Mouse (Mus musculus): ENCODE measurements around the gene Lgals2. TPM values are rescaled to one million over a fixed set of nuclear protein-coding genes. Genes with fewer than 3 reads are reported as not detected.

The Lgals2 gene
- polyA plus RNA-seq, 1 experiment from 2014 or later = 1.0 TPM

DNA sequence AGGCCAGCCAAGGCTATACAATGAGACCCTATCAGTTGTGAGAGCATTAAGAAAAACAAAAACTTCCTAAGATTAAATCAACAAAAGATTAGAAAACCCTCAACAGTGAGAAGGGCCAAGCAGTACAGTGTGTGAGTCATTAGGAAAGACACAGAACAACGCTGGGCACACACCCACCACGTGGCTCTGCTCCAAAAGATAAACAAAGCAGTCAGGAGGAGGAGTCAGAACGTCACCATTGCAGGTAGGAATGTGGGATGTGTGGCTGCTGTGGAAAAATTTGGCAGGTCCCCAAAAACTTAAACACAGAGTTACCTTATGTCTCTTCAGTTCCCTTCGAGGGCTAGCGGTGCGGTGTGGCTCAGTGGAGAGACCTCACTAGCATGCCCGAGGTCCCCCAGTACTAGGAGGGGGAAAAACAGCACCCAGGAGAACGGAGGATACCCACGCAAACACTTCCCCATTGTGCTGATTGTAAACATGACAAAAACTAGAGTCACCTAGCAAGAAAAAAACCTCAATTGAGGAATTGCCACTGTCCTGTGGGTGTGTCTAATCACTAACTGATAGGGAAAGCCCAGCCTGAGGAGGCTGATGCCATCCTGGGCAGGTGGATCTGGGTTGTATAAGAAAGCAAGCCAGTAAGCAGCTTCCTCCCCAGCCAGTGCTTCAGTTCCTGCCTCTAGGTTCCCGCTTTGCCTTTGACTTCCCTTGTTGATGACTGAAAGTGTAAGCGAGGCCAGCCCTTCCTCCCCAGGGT is 39.8 kb downstream of the Lgals2 start:
- Histone ChIP-seq H3K4me3 (ENCODE audit: low read length) (no peak overlapping the region), H3K9ac (ENCODE audit: low read length) (no peak overlapping the region), H3K27ac (ENCODE audit: low read length) (peak overlapping the region; percentile 70), H3K36me3 (ENCODE audit: control insufficient read depth, insufficient read depth, low read length) (no peaks in the 10 kb centered on the region), H3K27me3 (ENCODE audit: control insufficient read depth, insufficient read depth, low read depth, low read length) (no peaks in the 10 kb centered on the region), H3K4me1 (replicated peaks; ENCODE audit: control insufficient read depth, insufficient read depth, low read length) (peaks cover 9% of the 10 kb centered on the region), H3K9me3 (ENCODE audit: control insufficient read depth, low read length) (no peaks in the 10 kb centered on the region), H3K4me2 (ENCODE audit: low read depth, low read length) (peak overlapping the region; percentile 25; the same call in 1 of the 2 replicates)
- 23% methylated on average over 11 of the region's 11 CpGs for WGBS
- ATAC-seq (ENCODE audit: low read depth) = peak; percentile 94

DNA sequence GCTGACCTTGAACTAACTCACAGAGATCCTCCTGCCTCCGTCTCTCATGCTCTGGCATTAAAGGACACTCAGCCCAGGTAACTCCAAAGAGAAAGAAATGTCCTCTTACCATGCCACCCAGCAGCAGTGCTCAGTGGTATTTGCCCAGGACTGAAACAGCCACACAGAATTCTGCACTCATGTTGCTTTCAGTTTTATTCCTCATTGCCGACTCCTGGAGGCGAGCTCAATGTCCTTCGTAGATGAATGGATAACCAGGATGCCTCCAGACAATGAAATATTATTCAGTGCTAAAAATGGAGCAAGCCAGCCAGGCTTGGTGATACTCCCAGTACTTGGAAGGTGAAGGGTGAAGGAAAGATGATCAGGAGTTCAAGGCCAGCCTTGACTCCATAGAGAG is 41.7 kb downstream of the Lgals2 start:
- Histone ChIP-seq H3K4me3 (ENCODE audit: low read length) (no peak overlapping the region), H3K9me3 (ENCODE audit: control insufficient read depth, low read length) (no peaks in the 10 kb centered on the region), H3K4me2 (ENCODE audit: low read depth, low read length) (no peak overlapping the region), H3K4me1 (replicated peaks; ENCODE audit: control insufficient read depth, insufficient read depth, low read length) (peaks cover 17% of the 10 kb centered on the region), H3K9ac (ENCODE audit: low read length) (no peak overlapping the region), H3K27me3 (ENCODE audit: control insufficient read depth, insufficient read depth, low read depth, low read length) (no peaks in the 10 kb centered on the region), H3K27ac (ENCODE audit: low read length) (no peak overlapping the region), H3K36me3 (ENCODE audit: control insufficient read depth, insufficient read depth, low read length) (no peaks in the 10 kb centered on the region)
- ATAC-seq (ENCODE audit: low read depth) = no peak
- WGBS = 86% methylated on average over 4 of the region's 4 CpGs

DNA sequence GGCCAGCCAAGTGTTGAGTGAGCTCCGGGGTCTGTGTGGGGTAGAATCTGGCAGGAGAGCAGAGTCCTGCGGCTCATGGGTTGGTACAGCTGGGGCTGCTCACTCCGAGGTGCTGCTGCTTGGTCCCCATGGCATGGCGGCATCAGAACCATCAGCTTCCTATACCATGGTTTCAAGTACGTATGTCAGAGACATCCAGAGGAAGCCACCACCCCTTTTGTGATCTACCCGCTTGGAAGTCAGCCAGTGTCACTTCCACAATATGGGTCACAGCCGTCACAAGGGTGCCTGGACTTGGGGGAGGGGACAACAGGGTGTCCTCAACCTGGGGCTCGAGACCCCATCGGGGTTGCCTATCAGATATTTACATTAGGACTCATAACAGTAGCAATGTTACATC is 45.2 kb downstream of the Lgals2 start:
- Histone ChIP-seq H3K4me2 (ENCODE audit: low read depth, low read length) (no peak overlapping the region), H3K27me3 (ENCODE audit: control insufficient read depth, insufficient read depth, low read depth, low read length) (no peaks in the 10 kb centered on the region), H3K27ac (ENCODE audit: low read length) (no peak overlapping the region), H3K9ac (ENCODE audit: low read length) (no peak overlapping the region), H3K4me1 (replicated peaks; ENCODE audit: control insufficient read depth, insufficient read depth, low read length) (peaks cover 17% of the 10 kb centered on the region), H3K4me3 (ENCODE audit: low read length) (no peak overlapping the region), H3K36me3 (ENCODE audit: control insufficient read depth, insufficient read depth, low read length) (no peaks in the 10 kb centered on the region), H3K9me3 (ENCODE audit: control insufficient read depth, low read length) (no peaks in the 10 kb centered on the region)
- 38% methylated on average over 9 of the region's 9 CpGs for WGBS
- ATAC-seq (ENCODE audit: low read depth) = no peak

- no peak for ATAC-seq (ENCODE audit: low read depth)
- Histone ChIP-seq H3K36me3 (ENCODE audit: control insufficient read depth, insufficient read depth, low read length) (no peaks in the 10 kb centered on the region), H3K27me3 (ENCODE audit: control insufficient read depth, insufficient read depth, low read depth, low read length) (no peaks in the 10 kb centered on the region), H3K27ac (ENCODE audit: low read length) (no peak overlapping the region), H3K4me1 (replicated peaks; ENCODE audit: control insufficient read depth, insufficient read depth, low read length) (peaks cover 17% of the 10 kb centered on the region), H3K4me3 (ENCODE audit: low read length) (no peak overlapping the region), H3K9me3 (ENCODE audit: control insufficient read depth, low read length) (no peaks in the 10 kb centered on the region), H3K4me2 (ENCODE audit: low read depth, low read length) (no peak overlapping the region), H3K9ac (ENCODE audit: low read length) (no peak overlapping the region)
- WGBS = 32% methylated on average over 9 of the region's 9 CpGs
Observed at GRCm38 (mm10) chr15:78809739-78810138, 45.6 kb downstream of the Lgals2 start.

DNA sequence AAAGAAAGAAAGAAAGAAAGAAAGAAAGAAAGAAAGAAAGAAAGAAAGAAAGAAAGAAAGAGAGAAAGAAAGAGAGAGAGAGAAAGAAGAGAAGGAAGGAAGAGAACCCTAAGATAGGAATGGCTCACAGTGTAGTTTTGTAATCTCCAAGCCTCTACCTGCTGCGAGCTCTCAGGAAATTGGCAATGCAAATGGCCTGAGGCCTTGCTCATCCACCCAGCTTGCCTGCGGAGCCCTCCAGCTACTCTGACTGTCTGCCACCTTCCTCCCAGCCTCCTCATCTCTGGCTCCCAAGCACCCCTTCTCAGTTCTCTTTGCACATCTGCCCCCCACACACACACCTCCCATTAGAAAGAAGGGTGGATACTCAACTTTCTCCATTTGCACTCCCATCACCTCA is 46.3 kb downstream of the Lgals2 start:
- H3K4me3 ChIP-seq (ENCODE audit: low read length) = no peak overlapping the region
- no peaks in the 10 kb centered on the region for H3K27me3 ChIP-seq (ENCODE audit: control insufficient read depth, insufficient read depth, low read depth, low read length)
- H3K36me3 ChIP-seq (ENCODE audit: control insufficient read depth, insufficient read depth, low read length) = no peaks in the 10 kb centered on the region
- H3K9me3 ChIP-seq (ENCODE audit: control insufficient read depth, low read length) = no peaks in the 10 kb centered on the region
- 67% methylated on average over 2 of the region's 2 CpGs for WGBS
- no peak overlapping the region for H3K27ac ChIP-seq (ENCODE audit: low read length)
- no peak overlapping the region for H3K4me2 ChIP-seq (ENCODE audit: low read depth, low read length)
- no peak overlapping the region for H3K9ac ChIP-seq (ENCODE audit: low read length)
- H3K4me1 ChIP-seq (replicated peaks; ENCODE audit: control insufficient read depth, insufficient read depth, low read length) = peaks cover 23% of the 10 kb centered on the region
- ATAC-seq (ENCODE audit: low read depth) = no peak

- no peaks in the 10 kb centered on the region for H3K36me3 ChIP-seq (ENCODE audit: control insufficient read depth, insufficient read depth, low read length)
- no peaks in the 10 kb centered on the region for H3K9me3 ChIP-seq (ENCODE audit: control insufficient read depth, low read length)
- ATAC-seq (ENCODE audit: low read depth) = no peak
- H3K4me2 ChIP-seq (ENCODE audit: low read depth, low read length) = no peak overlapping the region
- no peaks in the 10 kb centered on the region for H3K27me3 ChIP-seq (ENCODE audit: control insufficient read depth, insufficient read depth, low read depth, low read length)
- no peak overlapping the region for H3K27ac ChIP-seq (ENCODE audit: low read length)
- peaks cover 37% of the 10 kb centered on the region for H3K4me1 ChIP-seq (replicated peaks; ENCODE audit: control insufficient read depth, insufficient read depth, low read length)
- H3K4me3 ChIP-seq (ENCODE audit: low read length) = no peak overlapping the region
- WGBS = 65% methylated on average over 3 of the region's 3 CpGs
- no peak overlapping the region for H3K9ac ChIP-seq (ENCODE audit: low read length)
Observed at GRCm38 (mm10) chr15:78807141-78807540, 48.2 kb downstream of the Lgals2 start.

DNA sequence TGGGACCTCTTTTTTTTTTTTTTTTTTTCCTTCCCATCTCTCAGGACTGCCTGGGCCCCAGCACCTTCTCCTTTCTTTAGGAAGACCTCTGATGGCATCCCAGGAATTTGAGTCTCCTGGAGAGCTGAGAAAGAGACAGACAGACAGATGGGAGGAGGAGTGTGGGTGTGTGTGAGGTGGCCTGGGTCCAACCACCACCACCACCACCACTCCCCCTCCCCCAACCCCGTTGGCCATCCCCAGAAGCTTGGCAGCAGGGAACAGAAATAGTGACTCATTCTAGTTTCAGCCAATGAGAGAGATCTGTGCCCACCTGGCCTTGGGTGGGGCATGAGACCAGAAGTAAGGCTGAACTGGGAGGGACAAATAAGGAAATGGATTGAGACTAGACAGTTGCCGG is 48.7 kb downstream of the Lgals2 start:
- no peaks in the 10 kb centered on the region for H3K36me3 ChIP-seq (ENCODE audit: control insufficient read depth, insufficient read depth, low read length)
- H3K4me2 ChIP-seq (ENCODE audit: low read depth, low read length) = no peak overlapping the region
- H3K4me1 ChIP-seq (replicated peaks; ENCODE audit: control insufficient read depth, insufficient read depth, low read length) = peaks cover 41% of the 10 kb centered on the region
- H3K9me3 ChIP-seq (ENCODE audit: control insufficient read depth, low read length) = no peaks in the 10 kb centered on the region
- H3K27ac ChIP-seq (ENCODE audit: low read length) = no peak overlapping the region
- no peaks in the 10 kb centered on the region; the same call in 1 of the 2 replicates for H3K27me3 ChIP-seq (ENCODE audit: control insufficient read depth, insufficient read depth, low read depth, low read length)
- no peak for ATAC-seq (ENCODE audit: low read depth)
- H3K4me3 ChIP-seq (ENCODE audit: low read length) = no peak overlapping the region
- WGBS = 21% methylated on average over 2 of the region's 2 CpGs
- no peak overlapping the region for H3K9ac ChIP-seq (ENCODE audit: low read length)

GRCm38 (mm10) chr15:78805351-78805750 is 50.0 kb downstream of the Lgals2 start:
- H3K4me3 ChIP-seq (ENCODE audit: low read length) = no peak overlapping the region
- H3K4me2 ChIP-seq (ENCODE audit: low read depth, low read length) = no peak overlapping the region
- H3K9me3 ChIP-seq (ENCODE audit: control insufficient read depth, low read length) = no peaks in the 10 kb centered on the region
- no peak overlapping the region for H3K27ac ChIP-seq (ENCODE audit: low read length)
- 61% methylated on average over 2 of the region's 2 CpGs for WGBS
- H3K9ac ChIP-seq (ENCODE audit: low read length) = no peak overlapping the region
- no peaks in the 10 kb centered on the region for H3K36me3 ChIP-seq (ENCODE audit: control insufficient read depth, insufficient read depth, low read length)
- ATAC-seq (ENCODE audit: low read depth) = no peak
- H3K27me3 ChIP-seq (ENCODE audit: control insufficient read depth, insufficient read depth, low read depth, low read length) = peaks cover 2% of the 10 kb centered on the region
- H3K4me1 ChIP-seq (replicated peaks; ENCODE audit: control insufficient read depth, insufficient read depth, low read length) = peaks cover 49% of the 10 kb centered on the region

DNA sequence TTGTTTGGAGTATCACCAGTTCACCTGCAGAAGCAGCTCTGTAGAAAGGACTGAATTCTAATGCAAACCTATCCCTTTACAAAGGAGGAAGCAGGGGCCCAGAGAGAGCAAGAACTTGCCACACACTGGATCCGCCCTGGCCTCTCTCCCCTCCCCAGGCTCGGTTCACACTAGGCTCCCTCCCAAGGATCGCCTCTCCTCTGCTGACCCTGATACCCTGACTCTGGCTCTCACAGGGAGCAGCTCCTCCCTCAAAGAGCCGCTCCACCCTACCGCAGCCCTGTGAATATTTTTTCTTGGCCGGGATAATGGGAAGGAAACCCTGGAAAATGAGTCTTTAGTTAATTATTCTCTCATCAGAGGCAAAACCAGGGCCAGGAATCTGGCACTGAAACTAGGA is 51.0 kb downstream of the Lgals2 start:
- Histone ChIP-seq H3K36me3 (ENCODE audit: control insufficient read depth, insufficient read depth, low read length) (no peaks in the 10 kb centered on the region), H3K27me3 (ENCODE audit: control insufficient read depth, insufficient read depth, low read depth, low read length) (peaks cover 2% of the 10 kb centered on the region), H3K4me3 (ENCODE audit: low read length) (no peak overlapping the region), H3K9ac (ENCODE audit: low read length) (no peak overlapping the region), H3K4me1 (replicated peaks; ENCODE audit: control insufficient read depth, insufficient read depth, low read length) (peaks cover 42% of the 10 kb centered on the region), H3K27ac (ENCODE audit: low read length) (peak overlapping the region; percentile 87), H3K4me2 (ENCODE audit: low read depth, low read length) (no peak overlapping the region), H3K9me3 (ENCODE audit: control insufficient read depth, low read length) (no peaks in the 10 kb centered on the region)
- ATAC-seq (ENCODE audit: low read depth) = no peak
- 15% methylated on average over 6 of the region's 6 CpGs for WGBS

All from lung, embryonic 16.5 days (tissue).